Mouse (Mus musculus): ENCODE results near the gene Gm49405. TPM values are rescaled to one million over a fixed set of nuclear protein-coding genes. Genes with fewer than 3 reads are reported as not detected.
A peak's percentile ranks its signal among the peaks of the same experiment; 100 is the strongest.

The Gm49405 gene
- polyA plus RNA-seq, 1 experiment from 2014 or later = 5.5 TPM

DNA sequence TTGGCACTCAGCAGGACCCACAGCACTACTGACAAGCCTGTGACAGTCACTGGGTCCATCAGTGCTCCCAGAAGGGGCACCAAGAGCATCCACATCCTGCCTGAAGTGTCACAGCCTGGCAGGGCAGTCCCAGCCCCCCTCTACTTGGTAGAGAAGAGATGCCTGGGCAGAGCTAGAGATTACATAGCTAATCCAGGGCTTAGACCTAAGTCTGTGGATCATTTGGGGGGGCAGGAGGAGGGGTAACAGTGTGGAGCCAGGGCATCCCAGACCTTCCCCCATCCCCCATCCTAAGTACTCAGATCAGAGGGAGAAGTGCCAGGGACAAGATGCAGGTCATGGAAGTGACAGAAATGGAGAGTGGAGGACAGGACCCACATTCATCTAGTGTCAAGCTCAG is 14.4 kb downstream of the Gm49405 start:
- no peak for ATAC-seq (ENCODE audit: insufficient number of reproducible peaks, insufficient read depth, low FRiP score, low TSS enrichment, low read depth)
- no peaks in the 10 kb centered on the region for H3K27me3 ChIP-seq
- H3K4me3 ChIP-seq (replicated peaks) = no peak overlapping the region
- H3K9ac ChIP-seq (replicated peaks) = no peak overlapping the region
- no peak overlapping the region for H3K27ac ChIP-seq
- H3K4me2 ChIP-seq = no peak overlapping the region
- peaks cover 16% of the 10 kb centered on the region; the same call in 1 of the 2 replicates for H3K4me1 ChIP-seq (replicated peaks)
- peaks cover 12% of the 10 kb centered on the region; the same call in 1 of the 2 replicates for H3K36me3 ChIP-seq
- no peaks in the 10 kb centered on the region for H3K9me3 ChIP-seq

DNA sequence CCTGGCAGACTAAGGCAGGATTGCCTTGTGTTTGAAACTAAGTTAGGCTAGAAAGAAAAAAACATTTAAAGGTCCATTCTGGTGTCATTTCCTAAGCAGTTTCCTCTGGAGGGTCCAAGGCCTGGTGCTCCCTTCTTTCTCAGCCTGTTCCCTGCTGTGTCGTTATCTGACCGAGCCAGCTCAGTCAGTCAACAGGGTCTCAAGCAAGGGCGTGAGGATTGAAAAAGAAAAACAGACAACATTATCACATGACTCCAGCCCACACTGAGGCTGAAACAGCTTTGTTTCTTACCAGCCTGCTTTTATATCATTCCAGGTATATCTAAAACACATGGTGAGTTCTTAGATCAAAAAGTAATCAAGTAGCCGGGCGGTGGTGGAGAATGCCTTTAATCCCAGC is 15.2 kb downstream of the Gm49405 start:
- no peak overlapping the region for H3K4me2 ChIP-seq
- peaks cover 16% of the 10 kb centered on the region; the same call in 1 of the 2 replicates for H3K4me1 ChIP-seq (replicated peaks)
- 0 out of 2 replicates have a peak, but pooled peaks cover 5% of the 10 kb centered on the region for H3K36me3 ChIP-seq
- H3K27ac ChIP-seq = no peak overlapping the region
- no peaks in the 10 kb centered on the region for H3K9me3 ChIP-seq
- H3K9ac ChIP-seq (replicated peaks) = no peak overlapping the region
- 67% methylated on average over 5 of the region's 5 CpGs for WGBS
- ATAC-seq (ENCODE audit: insufficient number of reproducible peaks, insufficient read depth, low FRiP score, low TSS enrichment, low read depth) = no peak
- H3K4me3 ChIP-seq (replicated peaks) = no peak overlapping the region
- H3K27me3 ChIP-seq = no peaks in the 10 kb centered on the region

DNA sequence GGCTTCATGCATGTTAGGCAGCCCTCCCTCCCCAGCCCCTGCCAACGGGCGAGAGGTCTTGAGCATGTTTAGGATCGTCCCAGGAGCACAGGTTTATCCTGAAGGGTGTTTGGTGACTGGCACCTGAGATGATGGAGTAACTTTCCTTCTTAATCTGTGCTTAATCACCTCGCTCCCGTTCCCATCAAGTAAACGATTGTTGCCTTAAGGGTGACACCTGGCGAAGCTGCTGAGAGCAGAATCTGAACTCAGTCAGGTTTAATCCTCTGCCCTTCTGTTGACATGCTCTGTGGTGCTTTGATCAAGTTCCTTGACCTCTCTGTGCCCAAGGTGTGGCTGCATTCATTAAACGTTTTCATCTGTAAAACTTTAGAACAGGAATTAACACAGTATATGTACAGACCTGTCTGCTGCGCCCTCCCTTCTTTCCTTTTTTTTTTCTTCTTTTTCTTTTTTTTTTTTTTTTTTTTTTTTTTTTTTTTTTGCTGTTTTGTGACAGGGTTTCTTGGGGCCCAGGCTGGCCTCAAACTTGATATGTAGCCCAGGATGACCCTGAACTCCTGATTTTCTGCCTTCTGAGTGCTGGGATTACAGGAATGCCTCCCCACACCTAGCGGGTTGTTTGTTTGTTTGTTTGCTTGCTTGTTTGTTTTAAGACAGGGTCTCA is 17.6 kb downstream of the Gm49405 start:
- Histone ChIP-seq H3K4me2 (no peak overlapping the region), H3K4me3 (replicated peaks) (no peak overlapping the region), H3K9ac (replicated peaks) (no peak overlapping the region), H3K27ac (no peak overlapping the region), H3K9me3 (no peaks in the 10 kb centered on the region), H3K4me1 (replicated peaks) (0 out of 2 replicates have a peak, but pooled peaks cover 6% of the 10 kb centered on the region), H3K36me3 (no peaks in the 10 kb centered on the region), H3K27me3 (no peaks in the 10 kb centered on the region)
- 57% methylated on average over 10 of the region's 10 CpGs for WGBS
- no peak for ATAC-seq (ENCODE audit: insufficient number of reproducible peaks, insufficient read depth, low FRiP score, low TSS enrichment, low read depth)

DNA sequence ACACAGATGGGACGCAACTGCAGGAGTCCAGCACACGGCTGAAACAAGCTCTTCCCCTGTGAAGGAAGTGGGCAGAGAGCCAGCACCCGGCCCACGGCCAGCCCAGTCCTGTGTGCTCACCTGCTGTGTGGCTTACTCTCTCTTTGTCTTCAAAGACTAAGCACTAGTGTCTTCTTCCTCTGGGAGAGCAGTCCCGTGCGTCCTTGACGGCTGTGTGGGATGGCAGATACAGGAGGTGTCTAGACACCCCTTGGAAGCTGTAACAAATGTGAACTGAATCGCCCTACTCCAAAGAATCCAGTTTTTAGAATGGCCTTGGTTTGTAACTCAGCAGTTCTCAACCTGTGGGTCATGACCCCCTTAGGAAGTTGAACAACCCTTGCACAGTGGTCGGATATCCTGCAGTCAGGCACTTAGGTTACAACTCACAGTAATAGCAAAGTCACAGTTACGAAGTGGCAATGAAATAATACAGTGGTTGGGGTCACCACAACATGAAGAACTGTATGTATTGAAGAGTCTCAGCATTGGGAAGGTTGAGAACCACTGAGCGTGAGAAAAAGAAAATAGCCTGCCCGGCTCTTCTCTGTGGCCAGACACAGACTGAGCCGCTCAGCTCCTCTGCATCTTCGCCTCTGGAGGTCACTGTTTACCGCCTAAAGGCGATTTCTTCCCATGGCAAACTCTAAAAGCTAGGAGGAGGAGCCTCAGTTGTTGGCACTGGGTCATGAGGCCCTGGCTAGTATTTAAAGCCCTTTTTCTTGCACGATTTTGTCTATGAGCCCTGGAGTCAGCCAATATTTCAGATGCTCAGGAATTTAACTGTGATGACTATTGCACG is 18.5 kb downstream of the Gm49405 start:
- Histone ChIP-seq H3K9ac (replicated peaks) (no peak overlapping the region), H3K36me3 (no peaks in the 10 kb centered on the region), H3K4me2 (no peak overlapping the region), H3K9me3 (no peaks in the 10 kb centered on the region), H3K4me3 (replicated peaks) (no peak overlapping the region), H3K27ac (peak overlapping the region; percentile 23; the same call in 1 of the 2 replicates), H3K4me1 (replicated peaks) (0 out of 2 replicates have a peak, but pooled peaks cover 6% of the 10 kb centered on the region), H3K27me3 (no peaks in the 10 kb centered on the region)
- ATAC-seq (ENCODE audit: insufficient number of reproducible peaks, insufficient read depth, low FRiP score, low TSS enrichment, low read depth) = peak; percentile 42; the same call in 1 of the 2 replicates
- 41% methylated on average over 18 of the region's 18 CpGs for WGBS

DNA sequence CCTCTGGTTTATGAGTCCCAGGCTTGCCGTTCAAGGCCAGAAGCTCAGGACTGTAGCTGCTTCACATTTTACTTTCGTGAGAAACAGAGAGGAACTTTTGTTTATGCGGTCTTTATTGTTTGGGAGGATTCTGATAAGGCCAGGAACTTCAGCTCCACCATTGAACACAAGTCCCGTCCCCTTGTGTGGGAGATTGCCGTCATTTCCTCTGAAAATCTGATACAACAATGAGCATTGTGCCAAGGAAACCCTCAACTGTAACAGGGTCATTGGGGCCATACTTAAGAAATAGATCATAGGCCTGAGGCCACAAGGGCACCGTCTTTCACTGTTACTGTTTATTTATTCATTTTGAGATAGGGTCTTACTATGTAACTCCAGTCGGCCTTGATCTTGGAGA is 22.8 kb downstream of the Gm49405 start:
- WGBS = 77% methylated on average over 7 of the region's 7 CpGs
- no peak for ATAC-seq (ENCODE audit: insufficient number of reproducible peaks, insufficient read depth, low FRiP score, low TSS enrichment, low read depth)
- Histone ChIP-seq H3K9ac (replicated peaks) (no peak overlapping the region), H3K27ac (no peak overlapping the region), H3K4me1 (replicated peaks) (0 out of 2 replicates have a peak, but pooled peaks cover 6% of the 10 kb centered on the region), H3K4me3 (replicated peaks) (no peak overlapping the region), H3K9me3 (peaks cover 8% of the 10 kb centered on the region; the same call in 1 of the 2 replicates), H3K27me3 (no peaks in the 10 kb centered on the region), H3K36me3 (no peaks in the 10 kb centered on the region), H3K4me2 (no peak overlapping the region)

DNA sequence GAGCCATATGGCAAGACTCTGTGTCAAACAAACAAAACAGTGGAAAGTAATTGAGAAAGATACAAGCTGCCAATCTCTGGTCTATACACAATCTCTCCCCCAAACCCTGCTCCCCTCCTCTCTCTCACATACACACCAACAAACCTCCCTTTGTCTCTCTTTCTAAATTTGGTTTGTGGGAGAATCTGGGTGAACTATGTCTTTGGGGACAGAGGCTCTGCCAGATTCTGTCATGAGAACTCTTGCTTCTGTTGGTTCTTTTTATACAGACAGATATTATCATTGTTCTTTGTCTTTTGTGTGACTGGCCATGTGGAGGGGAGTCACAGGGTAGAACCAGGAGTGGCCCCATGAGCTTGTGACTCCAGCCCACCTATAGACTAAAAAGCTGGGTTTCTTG is 27.1 kb downstream of the Gm49405 start:
- no peak overlapping the region for H3K4me3 ChIP-seq (replicated peaks)
- no peak overlapping the region for H3K27ac ChIP-seq
- no peak overlapping the region for H3K9ac ChIP-seq (replicated peaks)
- no peaks in the 10 kb centered on the region for H3K27me3 ChIP-seq
- no peak overlapping the region for H3K4me2 ChIP-seq
- peaks cover 8% of the 10 kb centered on the region; the same call in 1 of the 2 replicates for H3K9me3 ChIP-seq
- no peaks in the 10 kb centered on the region for H3K36me3 ChIP-seq
- no peaks in the 10 kb centered on the region for H3K4me1 ChIP-seq (replicated peaks)
- no peak for ATAC-seq (ENCODE audit: insufficient number of reproducible peaks, insufficient read depth, low FRiP score, low TSS enrichment, low read depth)

DNA sequence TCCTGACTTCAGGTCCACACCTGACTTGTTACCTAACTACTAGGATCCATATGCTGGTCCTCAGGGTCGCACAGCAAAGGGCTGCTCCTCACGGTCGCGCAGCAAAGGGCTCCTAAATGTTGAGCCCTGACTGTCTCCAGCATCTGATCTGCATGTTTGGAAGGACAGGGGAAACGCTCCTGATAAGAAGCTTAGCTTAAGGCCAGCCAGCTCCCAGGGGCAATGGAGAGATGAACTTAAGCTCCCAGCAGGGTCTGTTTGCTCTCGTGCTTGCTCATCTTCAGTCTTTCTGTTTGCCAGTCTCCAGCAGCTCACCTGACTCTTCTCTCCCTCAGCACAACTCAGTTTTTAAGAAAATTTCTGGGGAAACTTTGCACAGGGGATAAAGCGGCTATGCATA is 32.2 kb downstream of the Gm49405 start:
- H3K27ac ChIP-seq = no peak overlapping the region
- peaks cover 14% of the 10 kb centered on the region; the same call in 1 of the 2 replicates for H3K36me3 ChIP-seq
- H3K27me3 ChIP-seq = no peaks in the 10 kb centered on the region
- H3K9me3 ChIP-seq = no peaks in the 10 kb centered on the region
- H3K9ac ChIP-seq (replicated peaks) = no peak overlapping the region
- no peak overlapping the region for H3K4me2 ChIP-seq
- no peak for ATAC-seq (ENCODE audit: insufficient number of reproducible peaks, insufficient read depth, low FRiP score, low TSS enrichment, low read depth)
- H3K4me1 ChIP-seq (replicated peaks) = peaks cover 13% of the 10 kb centered on the region
- WGBS = 70% methylated on average over 7 of the region's 7 CpGs
- no peak overlapping the region for H3K4me3 ChIP-seq (replicated peaks)

DNA sequence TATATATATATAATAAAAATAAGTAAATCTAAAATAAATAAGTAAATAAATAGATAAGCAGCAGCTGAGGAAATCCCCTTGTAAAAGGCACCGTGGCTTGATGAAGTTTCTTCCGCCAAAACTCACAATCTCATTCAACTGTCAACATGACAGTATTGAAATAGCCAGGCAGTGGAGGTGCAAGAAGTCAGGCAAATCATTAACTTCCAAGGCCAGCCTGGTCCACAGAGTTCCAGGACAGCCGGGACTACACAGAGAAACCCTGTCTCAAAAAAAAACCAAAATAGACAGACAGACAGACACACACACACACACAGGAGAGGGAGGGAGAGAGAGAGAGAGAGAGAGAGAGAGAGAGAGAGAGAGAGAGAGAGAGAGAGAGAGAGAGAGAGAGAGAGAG is 32.9 kb downstream of the Gm49405 start:
- WGBS = 88% methylated on average over 3 of the region's 3 CpGs
- no peak for ATAC-seq (ENCODE audit: insufficient number of reproducible peaks, insufficient read depth, low FRiP score, low TSS enrichment, low read depth)
- peaks cover 14% of the 10 kb centered on the region; the same call in 1 of the 2 replicates for H3K36me3 ChIP-seq
- peaks cover 15% of the 10 kb centered on the region for H3K4me1 ChIP-seq (replicated peaks)
- H3K27me3 ChIP-seq = no peaks in the 10 kb centered on the region
- H3K27ac ChIP-seq = no peak overlapping the region
- H3K9ac ChIP-seq (replicated peaks) = no peak overlapping the region
- H3K9me3 ChIP-seq = no peaks in the 10 kb centered on the region
- H3K4me3 ChIP-seq (replicated peaks) = no peak overlapping the region
- no peak overlapping the region for H3K4me2 ChIP-seq

DNA sequence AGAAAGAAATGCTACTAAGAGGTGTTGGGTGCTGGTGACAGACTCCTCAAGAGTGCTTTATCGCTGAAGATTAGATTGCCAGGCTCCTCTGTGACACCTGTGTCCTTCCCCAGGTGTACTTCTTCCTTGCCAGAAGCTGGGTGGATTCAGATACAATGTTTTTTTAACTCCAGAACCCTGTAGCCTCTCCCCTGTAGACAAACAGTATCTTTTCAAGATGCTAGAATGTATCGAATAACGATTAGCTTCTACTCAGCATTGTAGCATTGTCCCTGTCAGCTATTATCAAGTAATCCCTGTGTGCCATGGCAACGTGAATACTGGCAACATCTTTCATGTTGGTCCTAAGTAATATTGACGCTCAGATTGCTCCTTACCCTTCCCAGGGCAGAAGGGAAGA is 33.3 kb downstream of the Gm49405 start:
- H3K4me3 ChIP-seq (replicated peaks) = no peak overlapping the region
- H3K9ac ChIP-seq (replicated peaks) = no peak overlapping the region
- H3K4me2 ChIP-seq = no peak overlapping the region
- WGBS = 70% methylated on average over 5 of the region's 5 CpGs
- no peaks in the 10 kb centered on the region for H3K9me3 ChIP-seq
- H3K36me3 ChIP-seq = peaks cover 14% of the 10 kb centered on the region; the same call in 1 of the 2 replicates
- H3K27ac ChIP-seq = no peak overlapping the region
- peaks cover 15% of the 10 kb centered on the region for H3K4me1 ChIP-seq (replicated peaks)
- ATAC-seq (ENCODE audit: insufficient number of reproducible peaks, insufficient read depth, low FRiP score, low TSS enrichment, low read depth) = no peak
- H3K27me3 ChIP-seq = no peaks in the 10 kb centered on the region

DNA sequence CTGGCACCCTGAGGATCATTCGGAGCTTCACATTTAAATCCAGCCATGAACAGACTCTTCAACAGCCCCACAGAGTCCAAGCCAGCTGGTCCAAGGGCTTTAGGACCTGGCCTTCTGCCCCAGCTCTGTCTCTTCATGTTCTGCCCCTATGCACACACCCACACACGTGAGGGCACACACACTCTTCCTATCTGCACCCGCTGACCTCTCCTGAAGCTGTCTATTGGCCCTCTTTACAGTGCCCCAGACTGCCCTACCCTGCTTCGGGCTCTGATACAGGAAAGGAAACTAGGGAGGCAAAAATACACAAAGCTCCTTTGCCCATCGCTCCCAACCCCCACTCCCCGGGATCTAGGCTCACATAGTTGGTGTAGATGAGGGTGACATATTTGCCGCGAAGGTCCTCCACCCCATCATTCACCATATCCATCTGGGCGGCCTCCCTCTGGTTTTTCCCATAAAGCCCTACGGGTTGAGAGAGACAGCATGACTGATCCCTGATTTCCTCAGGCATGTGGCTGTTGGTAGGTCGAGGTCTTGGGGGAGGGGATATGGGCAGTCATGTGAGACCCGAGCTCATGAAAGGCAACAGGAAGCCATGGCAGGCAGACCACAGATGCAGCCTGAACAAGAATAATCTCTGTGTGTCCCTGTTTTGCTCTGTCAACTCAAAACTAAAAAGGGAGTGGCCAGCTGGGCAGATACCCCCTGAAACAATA is 36.1 kb downstream of the Gm49405 start:
- Histone ChIP-seq H3K4me3 (replicated peaks) (0 out of 2 replicates have a peak overlapping the region, but pooled peaks have one; percentile 1), H3K27me3 (no peaks in the 10 kb centered on the region), H3K27ac (no peak overlapping the region), H3K4me2 (peak overlapping the region; percentile 36; the same call in 1 of the 2 replicates), H3K9ac (replicated peaks) (0 out of 2 replicates have a peak overlapping the region, but pooled peaks have one; percentile 18), H3K36me3 (peaks cover 14% of the 10 kb centered on the region; the same call in 1 of the 2 replicates), H3K4me1 (replicated peaks) (peaks cover 15% of the 10 kb centered on the region), H3K9me3 (no peaks in the 10 kb centered on the region)
- WGBS = 75% methylated on average over 12 of the region's 12 CpGs
- ATAC-seq (ENCODE audit: insufficient number of reproducible peaks, insufficient read depth, low FRiP score, low TSS enrichment, low read depth) = no peak
